Mouse (Mus musculus) thymus, adult 18-20 months (tissue): ENCODE results near the gene Rab14.

Experiments used
- DNase-seq, 2 experiments: peaks; one replicate each; pipeline ENCODE4 v3.0.0; 2022; ENCODE audit warnings: mixed read lengths in 2 of 2

The Rab14 gene

GRCm38 (mm10) chr2:35200898-35201668 lies at the start of gene Rab14:
Gene Rab14, minus strand, starts transcription at chr2:35201120.
- DNase-seq: peak; percentile 99 to 100

GRCm38 (mm10) chr2:35247763-35248162 lies 46.8 kb upstream of the Rab14 start:
- DNase-seq: no peak

GRCm38 (mm10) chr2:35244241-35244640 lies 43.3 kb upstream of the Rab14 start:
- DNase-seq: no peak

GRCm38 (mm10) chr2:35235021-35235420 lies 34.1 kb upstream of the Rab14 start:
- DNase-seq: no peak

GRCm38 (mm10) chr2:35233898-35234297 lies 33.0 kb upstream of the Rab14 start:
- no peak for DNase-seq

- no peak for DNase-seq
Measured at GRCm38 (mm10) chr2:35232595-35233445, 31.9 kb upstream of the Rab14 start.

GRCm38 (mm10) chr2:35231871-35232270 lies 31.0 kb upstream of the Rab14 start:
- no peak for DNase-seq

GRCm38 (mm10) chr2:35230215-35230614 lies 29.3 kb upstream of the Rab14 start:
- no peak for DNase-seq

- no peak for DNase-seq
Measured at GRCm38 (mm10) chr2:35228145-35228544, 27.2 kb upstream of the Rab14 start.

- no peak for DNase-seq
Measured at GRCm38 (mm10) chr2:35224285-35224684, 23.4 kb upstream of the Rab14 start.

- DNase-seq: no peak
Measured at GRCm38 (mm10) chr2:35222822-35223391, 22.0 kb upstream of the Rab14 start.

- no peak for DNase-seq
Measured at GRCm38 (mm10) chr2:35218736-35219135, 17.8 kb upstream of the Rab14 start.

GRCm38 (mm10) chr2:35216701-35217100 lies 15.8 kb upstream of the Rab14 start:
- no peak for DNase-seq

- DNase-seq: no peak
Measured at GRCm38 (mm10) chr2:35215363-35215762, 14.4 kb upstream of the Rab14 start.

- peak; percentile 44 to 46 for DNase-seq
Measured at GRCm38 (mm10) chr2:35214881-35215358, 14.0 kb upstream of the Rab14 start.

GRCm38 (mm10) chr2:35213345-35213910 lies 12.5 kb upstream of the Rab14 start:
- no peak for DNase-seq

GRCm38 (mm10) chr2:35211681-35212080 lies 10.8 kb upstream of the Rab14 start:
- no peak for DNase-seq

- no peak for DNase-seq
Measured at GRCm38 (mm10) chr2:35208931-35209665, 8.2 kb upstream of the Rab14 start.

GRCm38 (mm10) chr2:35208054-35208453 lies 7.1 kb upstream of the Rab14 start:
- DNase-seq: no peak

GRCm38 (mm10) chr2:35206761-35207160 lies 5.8 kb upstream of the Rab14 start:
- DNase-seq: no peak

- no peak for DNase-seq
Measured at GRCm38 (mm10) chr2:35203729-35204128, 2.8 kb upstream of the Rab14 start.
